Mouse (Mus musculus): ENCODE measurements at regions not wholly inside any gene's neighbourhood (a gene's known extent, or its start where the extent isn't known, plus 50 kb on each side); places are given as distances from the start of the nearest gene placed in this dataset.

GRCm38 (mm10) chr8:90576976-90577375 is 228.8 kb upstream of the Tox3 start:
- Histone ChIP-seq H3K4me3 (ENCODE audit: insufficient read depth, poor library complexity, severe bottlenecking) (no peak overlapping the region), H3K27me3 (ENCODE audit: control insufficient read depth, insufficient read depth, insufficient read length) (no peaks in the 10 kb centered on the region), H3ac (ENCODE audit: control insufficient read depth, insufficient read length, low read depth) (no peak overlapping the region), H3K79me3 (ENCODE audit: low read depth) (no peaks in the 10 kb centered on the region), H3K36me3 (ENCODE audit: control insufficient read depth, insufficient read depth) (no peaks in the 10 kb centered on the region), H3K79me2 (ENCODE audit: control insufficient read depth, insufficient read depth) (no peaks in the 10 kb centered on the region)
- TF ChIP-seq MYOD1 (IDR thresholded peaks at IDR 0.05; ENCODE audit: control insufficient read depth, insufficient read length, low read depth) = no peak
- TF ChIP-seq FOSL1 (IDR thresholded peaks at IDR 0.05; ENCODE audit: insufficient read depth, low read length, poor library complexity, severe bottlenecking) = no peak
- TF ChIP-seq USF1 (IDR thresholded peaks at IDR 0.05; ENCODE audit: low read depth) = no peak
- TF ChIP-seq MYOG (IDR thresholded peaks at IDR 0.05; ENCODE audit: control insufficient read depth, extremely low read depth, insufficient read length) = no peak
- TF ChIP-seq CTCF (IDR thresholded peaks at IDR 0.05; ENCODE audit: control insufficient read depth, insufficient read depth, insufficient read length) = no peak
- no peak for TF ChIP-seq CEBPB (IDR thresholded peaks at IDR 0.05; ENCODE audit: low read depth)
- TF ChIP-seq MAX (IDR thresholded peaks at IDR 0.05) = no peak

DNA sequence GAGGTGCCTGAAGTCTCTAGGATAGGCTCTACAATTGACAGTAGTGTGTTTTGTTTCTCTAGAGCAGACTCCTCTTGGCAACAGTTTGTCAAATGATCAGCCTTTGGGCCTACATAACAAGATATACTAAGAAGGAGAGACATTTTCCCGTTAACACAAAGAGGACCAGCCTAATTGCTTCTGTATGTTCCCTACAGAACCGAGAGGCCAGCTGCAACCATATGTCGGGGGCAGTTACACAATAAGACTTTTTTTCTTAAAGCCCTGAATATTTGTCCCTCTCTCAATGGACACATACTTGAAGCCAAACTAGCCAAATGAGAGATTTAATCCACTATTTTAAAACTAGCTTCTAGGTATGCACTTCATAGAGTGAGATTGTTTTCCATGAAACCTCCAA is 226.5 kb upstream of the Tox3 start:
- no peak for TF ChIP-seq FOSL1 (IDR thresholded peaks at IDR 0.05; ENCODE audit: insufficient read depth, low read length, poor library complexity, severe bottlenecking)
- no peak for TF ChIP-seq MYOG (IDR thresholded peaks at IDR 0.05; ENCODE audit: control insufficient read depth, extremely low read depth, insufficient read length)
- no peak for TF ChIP-seq CTCF (IDR thresholded peaks at IDR 0.05; ENCODE audit: control insufficient read depth, insufficient read depth, insufficient read length)
- no peak for TF ChIP-seq MAX (IDR thresholded peaks at IDR 0.05)
- TF ChIP-seq CEBPB (IDR thresholded peaks at IDR 0.05; ENCODE audit: low read depth) = no peak
- no peak for TF ChIP-seq MYOD1 (IDR thresholded peaks at IDR 0.05; ENCODE audit: control insufficient read depth, insufficient read length, low read depth)
- TF ChIP-seq USF1 (IDR thresholded peaks at IDR 0.05; ENCODE audit: low read depth) = no peak
- Histone ChIP-seq H3K27me3 (ENCODE audit: control insufficient read depth, insufficient read depth, insufficient read length) (no peaks in the 10 kb centered on the region), H3K36me3 (ENCODE audit: control insufficient read depth, insufficient read depth) (no peaks in the 10 kb centered on the region), H3ac (ENCODE audit: control insufficient read depth, insufficient read length, low read depth) (no peak overlapping the region), H3K4me3 (ENCODE audit: insufficient read depth, poor library complexity, severe bottlenecking) (no peak overlapping the region), H3K79me3 (ENCODE audit: low read depth) (no peaks in the 10 kb centered on the region), H3K79me2 (ENCODE audit: control insufficient read depth, insufficient read depth) (no peaks in the 10 kb centered on the region)

- Histone ChIP-seq H3K27me3 (ENCODE audit: control insufficient read depth, insufficient read depth, insufficient read length) (no peaks in the 10 kb centered on the region), H3K36me3 (ENCODE audit: control insufficient read depth, insufficient read depth) (no peaks in the 10 kb centered on the region), H3K79me3 (ENCODE audit: low read depth) (no peaks in the 10 kb centered on the region), H3ac (ENCODE audit: control insufficient read depth, insufficient read length, low read depth) (no peak overlapping the region), H3K79me2 (ENCODE audit: control insufficient read depth, insufficient read depth) (no peaks in the 10 kb centered on the region), H3K4me3 (ENCODE audit: insufficient read depth, poor library complexity, severe bottlenecking) (no peak overlapping the region)
- no peak for TF ChIP-seq CTCF (IDR thresholded peaks at IDR 0.05; ENCODE audit: control insufficient read depth, insufficient read depth, insufficient read length)
- no peak for TF ChIP-seq MYOD1 (IDR thresholded peaks at IDR 0.05; ENCODE audit: control insufficient read depth, insufficient read length, low read depth)
- no peak for TF ChIP-seq MAX (IDR thresholded peaks at IDR 0.05)
- no peak for TF ChIP-seq FOSL1 (IDR thresholded peaks at IDR 0.05; ENCODE audit: insufficient read depth, low read length, poor library complexity, severe bottlenecking)
- no peak for TF ChIP-seq USF1 (IDR thresholded peaks at IDR 0.05; ENCODE audit: low read depth)
- TF ChIP-seq MYOG (IDR thresholded peaks at IDR 0.05; ENCODE audit: control insufficient read depth, extremely low read depth, insufficient read length) = no peak
- TF ChIP-seq CEBPB (IDR thresholded peaks at IDR 0.05; ENCODE audit: low read depth) = no peak
Observed at GRCm38 (mm10) chr8:90556079-90556427, 207.9 kb upstream of the Tox3 start.

GRCm38 (mm10) chr8:90555415-90556078 is 207.4 kb upstream of the Tox3 start:
- no peak for TF ChIP-seq CEBPB (IDR thresholded peaks at IDR 0.05; ENCODE audit: low read depth)
- TF ChIP-seq MYOD1 (IDR thresholded peaks at IDR 0.05; ENCODE audit: control insufficient read depth, insufficient read length, low read depth) = no peak
- no peak for TF ChIP-seq USF1 (IDR thresholded peaks at IDR 0.05; ENCODE audit: low read depth)
- no peak for TF ChIP-seq MYOG (IDR thresholded peaks at IDR 0.05; ENCODE audit: control insufficient read depth, extremely low read depth, insufficient read length)
- TF ChIP-seq CTCF (IDR thresholded peaks at IDR 0.05; ENCODE audit: control insufficient read depth, insufficient read depth, insufficient read length) = no peak
- no peak for TF ChIP-seq FOSL1 (IDR thresholded peaks at IDR 0.05; ENCODE audit: insufficient read depth, low read length, poor library complexity, severe bottlenecking)
- no peak for TF ChIP-seq MAX (IDR thresholded peaks at IDR 0.05)

GRCm38 (mm10) chr8:90547276-90547675 is 199.1 kb upstream of the Tox3 start:
- Histone ChIP-seq H3K4me3 (ENCODE audit: insufficient read depth, poor library complexity, severe bottlenecking) (no peak overlapping the region), H3K27me3 (ENCODE audit: control insufficient read depth, insufficient read depth, insufficient read length) (no peaks in the 10 kb centered on the region), H3K79me2 (ENCODE audit: control insufficient read depth, insufficient read depth) (no peaks in the 10 kb centered on the region), H3K79me3 (ENCODE audit: low read depth) (no peaks in the 10 kb centered on the region), H3ac (ENCODE audit: control insufficient read depth, insufficient read length, low read depth) (no peak overlapping the region), H3K36me3 (ENCODE audit: control insufficient read depth, insufficient read depth) (no peaks in the 10 kb centered on the region)
- TF ChIP-seq MYOD1 (IDR thresholded peaks at IDR 0.05; ENCODE audit: control insufficient read depth, insufficient read length, low read depth) (no peak), FOSL1 (IDR thresholded peaks at IDR 0.05; ENCODE audit: insufficient read depth, low read length, poor library complexity, severe bottlenecking) (no peak), MYOG (IDR thresholded peaks at IDR 0.05; ENCODE audit: control insufficient read depth, extremely low read depth, insufficient read length) (no peak), CTCF (IDR thresholded peaks at IDR 0.05; ENCODE audit: control insufficient read depth, insufficient read depth, insufficient read length) (no peak), USF1 (IDR thresholded peaks at IDR 0.05; ENCODE audit: low read depth) (no peak), MAX (IDR thresholded peaks at IDR 0.05) (no peak), CEBPB (IDR thresholded peaks at IDR 0.05; ENCODE audit: low read depth) (no peak)

More at GRCm38 (mm10) chr8:90555415-90556078, 207.4 kb upstream of the Tox3 start:
- no peaks in the 10 kb centered on the region for H3K36me3 ChIP-seq (ENCODE audit: control insufficient read depth, insufficient read depth)
- H3ac ChIP-seq (ENCODE audit: control insufficient read depth, insufficient read length, low read depth) = no peak overlapping the region
- no peaks in the 10 kb centered on the region for H3K79me3 ChIP-seq (ENCODE audit: low read depth)
- no peak overlapping the region for H3K4me3 ChIP-seq (ENCODE audit: insufficient read depth, poor library complexity, severe bottlenecking)
- H3K27me3 ChIP-seq (ENCODE audit: control insufficient read depth, insufficient read depth, insufficient read length) = no peaks in the 10 kb centered on the region
- H3K79me2 ChIP-seq (ENCODE audit: control insufficient read depth, insufficient read depth) = no peaks in the 10 kb centered on the region

Data from C2C12 (cell line).